In the genomic region with DNA sequence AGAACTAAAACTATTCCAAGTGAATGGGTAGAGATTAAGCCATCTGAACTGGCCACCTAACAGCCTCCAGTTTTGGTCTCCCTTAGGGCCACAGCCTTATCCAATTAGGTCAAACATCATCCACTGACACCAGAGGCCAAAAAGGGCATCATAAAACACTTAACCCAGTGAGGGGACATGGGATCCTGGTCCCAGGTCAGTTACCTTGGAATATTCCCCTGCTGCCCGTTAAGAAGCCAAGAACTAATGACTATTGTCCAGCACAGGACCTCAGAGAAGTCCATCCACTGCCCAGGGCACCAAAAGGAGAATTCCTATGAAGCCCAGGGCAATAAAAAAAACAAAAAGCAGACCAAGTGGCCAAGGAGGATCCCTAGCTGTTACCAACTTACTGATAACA, we compare ENCODE assay signal across 17 mouse cellular contexts.
"Had no signal": no experiment of that assay in that cellular context is flagged by ENCODE, and none has a peak within 500 bp of the region (broad histone marks: within the 10 kb centered on the region; RNA-seq: fewer than 3 reads in every experiment).

No protein-coding gene starts in this region.

- H3K4me1 ChIP-seq: neural tube, embryonic 12.5 days; neural tube, embryonic 13.5 days; neural tube, embryonic 15.5 days; stomach, embryonic 15.5 days had no signal

- DNase-seq: retina, postnatal 1 day; right cerebral cortex, adult 18-20 months; right cerebral cortex, postnatal 14 days; right cerebral cortex, postnatal 25 days; right cerebral cortex, postnatal 4 days; spleen, adult 18-20 months; thymus, adult 18-20 months; thymus, adult 2 months; thymus, postnatal 14 days; thymus, postnatal 25 days; thymus, postnatal 36 days; thymus, postnatal 4 days had no signal

- H3K36me3 ChIP-seq: neural tube, embryonic 12.5 days; neural tube, embryonic 13.5 days; neural tube, embryonic 15.5 days; stomach, embryonic 15.5 days had no signal

- H3K4me3 ChIP-seq: neural tube, embryonic 12.5 days; neural tube, embryonic 13.5 days; neural tube, embryonic 15.5 days; stomach, embryonic 15.5 days had no signal

- H3K27ac ChIP-seq: neural tube, embryonic 12.5 days; neural tube, embryonic 13.5 days; neural tube, embryonic 15.5 days; stomach, embryonic 15.5 days; stomach, postnatal 0 days had no signal

- H3K27me3 ChIP-seq: neural tube, embryonic 12.5 days; neural tube, embryonic 13.5 days; neural tube, embryonic 15.5 days; stomach, embryonic 15.5 days had no signal

- H3K9me3 ChIP-seq: stomach, embryonic 15.5 days had no signal
